Mouse (Mus musculus): ENCODE data around the gene Npb. TPM values are rescaled to one million over a fixed set of nuclear protein-coding genes. Genes with fewer than 3 reads are reported as not detected.
A peak's percentile ranks its signal among the peaks of the same experiment; 100 is the strongest.
"Not testable (repeated sequence)": the region's sequence is repeated elsewhere in the genome, so short reads cannot be mapped to it uniquely, and the experiment has no call there.

Npb gene
- polyA plus RNA-seq, 1 experiment from 2014 or later = not detected

DNA sequence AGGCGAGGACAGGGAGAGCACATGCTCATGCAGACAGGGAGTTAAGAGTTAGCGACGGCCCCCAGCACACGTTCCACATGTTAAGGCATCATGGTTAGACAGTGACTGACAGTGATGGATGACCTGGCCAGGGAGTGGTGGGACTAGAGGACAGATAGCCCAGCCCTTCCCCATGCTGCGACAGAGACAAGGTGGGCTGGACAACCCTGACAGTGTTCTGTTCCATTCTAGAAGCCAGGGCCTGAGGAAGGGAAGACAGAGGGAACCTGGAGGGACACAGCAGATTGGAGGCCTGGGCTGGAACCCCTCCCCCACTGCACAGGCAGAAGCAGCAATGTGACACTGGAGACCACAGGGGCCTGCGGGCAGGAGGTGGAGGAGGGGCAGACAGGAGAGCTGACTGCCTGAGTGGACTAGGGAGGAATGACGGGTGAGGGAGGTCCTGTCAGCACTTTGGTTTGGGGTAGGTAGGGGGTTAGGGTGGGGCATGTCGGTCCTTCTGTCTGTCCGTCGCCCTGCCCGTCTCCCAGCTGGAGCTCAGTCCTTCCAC lies 29.5 kb upstream of the Npb start:
- 88% methylated on average over 11 of the region's 11 CpGs for WGBS
- ATAC-seq = no peak
- H3K4me3 ChIP-seq (replicated peaks; ENCODE audit: low read length) = no peak overlapping the region
- H3K27me3 ChIP-seq (replicated peaks; ENCODE audit: control insufficient read depth, insufficient read depth, low read length) = no peaks in the 10 kb centered on the region
- peaks cover 15% of the 10 kb centered on the region; the same call in 1 of the 2 replicates for H3K36me3 ChIP-seq (ENCODE audit: control insufficient read depth, insufficient read depth)
- peaks cover 26% of the 10 kb centered on the region for H3K4me1 ChIP-seq (replicated peaks; ENCODE audit: control insufficient read depth, insufficient read depth, low read length)
- no peak overlapping the region for H3K9ac ChIP-seq (replicated peaks; ENCODE audit: low read depth, low read length)
- no peaks in the 10 kb centered on the region for H3K9me3 ChIP-seq (ENCODE audit: control insufficient read depth, low read length)
- H3K4me2 ChIP-seq (ENCODE audit: low read length) = no peak overlapping the region
- no peak overlapping the region for H3K27ac ChIP-seq (ENCODE audit: low read length)

DNA sequence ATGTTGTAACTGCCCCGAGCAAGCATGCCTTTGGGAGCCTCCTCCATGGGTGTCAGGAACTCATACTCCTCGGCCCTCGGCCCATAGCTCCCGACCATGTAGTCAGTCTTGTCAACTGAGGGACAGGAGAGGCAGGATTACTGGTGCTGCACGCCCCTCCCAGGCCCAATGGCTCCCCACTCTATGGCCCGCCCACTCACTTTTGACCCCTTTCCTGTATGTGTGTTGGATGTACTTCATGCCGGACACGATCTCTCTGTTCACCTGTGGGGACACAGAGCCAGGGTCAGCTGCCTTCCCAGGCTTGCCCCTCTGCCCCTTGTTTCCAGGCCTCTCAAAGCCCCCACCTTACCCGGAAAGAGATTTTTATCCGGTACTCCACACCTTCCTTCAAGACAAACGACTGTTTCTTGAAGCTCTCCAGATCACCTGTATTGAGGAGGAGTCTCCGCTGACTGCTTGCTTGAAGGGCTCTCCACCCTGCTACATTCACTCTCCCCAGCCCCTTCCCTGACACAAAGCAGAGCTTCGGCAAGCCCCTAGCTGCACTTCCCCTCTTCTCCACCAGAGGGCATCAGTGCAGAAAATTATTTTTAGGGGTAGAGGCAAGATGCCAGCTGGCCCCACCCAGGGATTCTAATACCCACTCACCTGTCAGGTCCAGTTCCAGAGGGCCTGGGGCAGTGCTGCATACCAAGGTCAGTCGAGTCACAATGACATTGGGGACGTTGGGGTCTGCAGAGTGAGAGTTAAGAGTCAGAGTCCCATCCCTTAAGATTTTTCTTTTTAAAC lies 28.8 kb upstream of the Npb start:
- WGBS = 63% methylated on average over 15 of the region's 15 CpGs
- ATAC-seq = no peak
- H3K9ac ChIP-seq (replicated peaks; ENCODE audit: low read depth, low read length) = peak overlapping the region; percentile 85

DNA sequence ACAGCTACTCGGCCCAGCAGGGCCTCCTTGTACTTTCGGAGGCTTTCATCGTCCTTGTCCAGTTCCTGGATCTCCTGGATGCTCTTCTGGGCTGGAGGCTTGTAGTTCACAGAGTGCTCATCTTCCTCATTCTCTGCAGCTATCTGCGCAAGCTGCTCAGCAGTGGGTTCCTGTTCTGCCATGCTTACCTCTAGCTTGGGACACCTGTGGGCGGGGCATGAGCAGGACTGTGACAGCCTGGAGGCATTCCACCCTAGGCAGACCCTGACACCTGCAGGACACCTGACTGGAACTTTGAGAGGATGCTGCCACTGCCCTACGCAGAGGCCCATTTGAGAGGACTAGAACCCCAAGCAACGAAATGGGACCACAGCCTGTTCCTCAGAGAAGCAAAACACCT lies 28.1 kb upstream of the Npb start:
- no peak for ATAC-seq
- peak overlapping the region; percentile 85 for H3K9ac ChIP-seq (replicated peaks; ENCODE audit: low read depth, low read length)

More for the DNA sequence above, 28.8 kb upstream of the Npb start:
- peak overlapping the region; percentile 88 for H3K27ac ChIP-seq (ENCODE audit: low read length)
- no peaks in the 10 kb centered on the region for H3K9me3 ChIP-seq (ENCODE audit: control insufficient read depth, low read length)
- H3K4me3 ChIP-seq (replicated peaks; ENCODE audit: low read length) = peak overlapping the region; percentile 89
- H3K27me3 ChIP-seq (replicated peaks; ENCODE audit: control insufficient read depth, insufficient read depth, low read length) = no peaks in the 10 kb centered on the region
- H3K36me3 ChIP-seq (ENCODE audit: control insufficient read depth, insufficient read depth) = peaks cover 15% of the 10 kb centered on the region; the same call in 1 of the 2 replicates
- peaks cover 18% of the 10 kb centered on the region for H3K4me1 ChIP-seq (replicated peaks; ENCODE audit: control insufficient read depth, insufficient read depth, low read length)
- peak overlapping the region; percentile 98 for H3K4me2 ChIP-seq (ENCODE audit: low read length)

DNA sequence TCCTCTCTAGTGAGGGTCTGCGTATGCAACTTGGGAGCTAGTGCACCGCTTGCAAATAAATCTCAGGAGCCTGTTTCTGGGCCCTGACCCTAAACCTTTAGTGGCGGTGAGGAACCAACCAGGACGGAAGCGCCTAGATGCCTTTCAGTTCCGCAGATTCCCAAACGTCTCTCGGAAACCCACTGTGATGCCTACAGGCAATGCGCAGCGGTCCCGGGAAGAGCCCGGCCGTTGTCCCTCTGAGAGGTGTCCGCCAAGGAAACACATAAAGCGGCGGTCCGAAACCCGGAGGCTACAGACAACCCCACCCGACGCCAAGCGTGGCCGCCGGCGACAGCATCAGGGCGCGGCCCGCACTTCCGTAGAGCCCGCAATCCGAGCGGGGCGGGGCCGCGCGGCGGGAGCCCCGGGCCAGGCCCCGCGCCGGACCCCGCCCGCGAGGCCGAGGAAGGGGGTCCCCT lies 27.4 kb upstream of the Npb start:
- Histone ChIP-seq H3K9me3 (ENCODE audit: control insufficient read depth, low read length) (no peaks in the 10 kb centered on the region), H3K4me1 (replicated peaks; ENCODE audit: control insufficient read depth, insufficient read depth, low read length) (peaks cover 18% of the 10 kb centered on the region), H3K27ac (ENCODE audit: low read length) (peak overlapping the region; percentile 88), H3K9ac (replicated peaks; ENCODE audit: low read depth, low read length) (peak overlapping the region; percentile 85), H3K4me2 (ENCODE audit: low read length) (peak overlapping the region; percentile 98), H3K36me3 (ENCODE audit: control insufficient read depth, insufficient read depth) (peaks cover 22% of the 10 kb centered on the region; the same call in 1 of the 2 replicates), H3K4me3 (replicated peaks; ENCODE audit: low read length) (peak overlapping the region; percentile 89), H3K27me3 (replicated peaks; ENCODE audit: control insufficient read depth, insufficient read depth, low read length) (no peaks in the 10 kb centered on the region)
- under 1% methylated on average over 42 of the region's 44 CpGs for WGBS
- ATAC-seq = peak; percentile 41

More for the DNA sequence above, 28.1 kb upstream of the Npb start:
- H3K36me3 ChIP-seq (ENCODE audit: control insufficient read depth, insufficient read depth) = peaks cover 18% of the 10 kb centered on the region; the same call in 1 of the 2 replicates
- H3K4me3 ChIP-seq (replicated peaks; ENCODE audit: low read length) = peak overlapping the region; percentile 89
- peaks cover 18% of the 10 kb centered on the region for H3K4me1 ChIP-seq (replicated peaks; ENCODE audit: control insufficient read depth, insufficient read depth, low read length)
- H3K27ac ChIP-seq (ENCODE audit: low read length) = peak overlapping the region; percentile 88
- no peaks in the 10 kb centered on the region for H3K27me3 ChIP-seq (replicated peaks; ENCODE audit: control insufficient read depth, insufficient read depth, low read length)
- no peaks in the 10 kb centered on the region for H3K9me3 ChIP-seq (ENCODE audit: control insufficient read depth, low read length)
- H3K4me2 ChIP-seq (ENCODE audit: low read length) = peak overlapping the region; percentile 98
- WGBS = 63% methylated on average over 7 of the region's 7 CpGs

DNA sequence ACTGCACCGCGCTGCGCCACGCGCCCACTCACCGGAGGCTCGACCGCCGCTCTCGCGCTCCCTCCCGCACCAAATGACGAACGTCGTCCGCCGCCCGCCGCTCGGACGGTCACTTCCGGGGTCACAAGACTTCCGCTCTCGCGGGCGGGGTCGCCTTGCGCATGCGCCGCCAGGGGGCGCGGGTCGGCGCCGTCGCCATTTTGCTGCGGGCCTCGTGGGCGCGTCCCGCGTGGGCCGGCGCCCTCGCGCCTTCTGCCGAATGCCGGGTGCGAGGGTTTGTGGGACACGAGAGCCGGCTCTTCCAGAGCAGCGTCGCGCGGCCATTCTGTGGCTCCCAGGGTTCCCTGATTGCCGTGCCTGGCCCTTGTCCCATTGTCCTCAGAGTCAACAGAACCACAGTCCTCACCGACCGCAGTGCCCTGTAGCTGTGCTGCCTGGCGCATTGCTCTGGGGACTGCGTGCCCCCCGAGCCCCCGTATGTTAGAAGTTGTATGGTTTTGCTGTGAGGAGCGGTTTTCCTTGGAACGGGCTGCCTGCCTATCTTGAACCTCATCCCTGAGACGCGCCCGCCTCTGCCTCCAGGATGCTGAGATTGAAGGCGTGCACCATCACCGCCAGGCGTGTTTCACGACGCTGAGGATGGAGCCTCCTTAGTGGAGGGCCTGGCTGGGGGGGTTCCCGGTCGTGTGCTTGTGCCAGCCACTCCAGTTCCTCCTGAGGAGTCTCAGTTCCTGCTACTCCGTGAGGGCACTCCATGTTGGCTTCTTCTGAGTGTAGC lies 26.6 kb upstream of the Npb start, which contains the start of gene Arhgdia:
Gene Arhgdia, minus strand, starts transcription at position 135 of the 778 bp plus-strand sequence.
- 4% methylated on average over 64 of the region's 75 CpGs for WGBS
- peak within 1 kb of the TSS; percentile 85 for H3K9ac ChIP-seq (replicated peaks; ENCODE audit: low read depth, low read length)
- peaks cover 24% of the 10 kb centered on the region; the same call in 1 of the 2 replicates for H3K36me3 ChIP-seq (ENCODE audit: control insufficient read depth, insufficient read depth)
- H3K9me3 ChIP-seq (ENCODE audit: control insufficient read depth, low read length) = no peaks in the 10 kb centered on the region
- peaks cover 18% of the 10 kb centered on the region for H3K4me1 ChIP-seq (replicated peaks; ENCODE audit: control insufficient read depth, insufficient read depth, low read length)
- H3K27me3 ChIP-seq (replicated peaks; ENCODE audit: control insufficient read depth, insufficient read depth, low read length) = no peaks in the 10 kb centered on the region
- H3K4me3 ChIP-seq (replicated peaks; ENCODE audit: low read length) = peak within 1 kb of the TSS; percentile 89
- peak within 1 kb of the TSS; percentile 98 for H3K4me2 ChIP-seq (ENCODE audit: low read length)
- peak within 1 kb of the TSS; percentile 88 for H3K27ac ChIP-seq (ENCODE audit: low read length)
- peak; percentile 70 for ATAC-seq

DNA sequence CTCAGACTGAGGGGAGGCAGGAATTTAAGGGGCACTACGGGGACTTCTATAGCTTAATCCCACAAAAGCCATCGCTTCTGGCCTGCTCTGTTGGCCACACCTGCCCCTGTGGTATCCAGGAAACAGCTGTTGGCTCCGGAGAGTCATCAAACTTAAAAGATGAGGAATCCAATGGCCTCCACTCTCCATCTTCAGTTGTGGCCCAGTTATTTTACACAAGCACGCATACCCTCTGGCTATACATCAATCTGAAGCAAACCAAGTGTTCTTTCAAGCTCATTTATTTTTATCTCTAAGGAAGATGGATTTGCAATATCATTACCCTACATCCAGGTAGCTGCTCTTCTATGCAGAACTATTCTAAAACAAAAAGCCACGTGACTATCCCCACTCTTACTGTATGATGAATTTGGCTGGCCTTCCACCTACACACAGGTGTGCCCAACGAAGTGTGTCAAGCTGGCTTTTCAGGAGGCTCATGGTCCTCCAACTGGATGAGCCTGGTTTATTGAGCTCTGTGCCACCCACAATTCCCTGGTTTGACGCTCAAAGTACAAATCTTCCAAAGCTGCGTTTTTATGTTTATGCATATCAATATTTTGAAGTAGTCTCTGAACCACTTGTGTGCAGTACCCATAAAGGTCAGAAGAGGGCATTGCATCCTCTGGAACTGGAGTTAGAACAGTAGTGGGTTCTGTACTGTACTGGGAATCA lies 25.9 kb upstream of the Npb start:
- H3K36me3 ChIP-seq (ENCODE audit: control insufficient read depth, insufficient read depth) = peaks cover 28% of the 10 kb centered on the region; the same call in 1 of the 2 replicates
- 75% methylated on average over 8 of the region's 8 CpGs for WGBS

DNA sequence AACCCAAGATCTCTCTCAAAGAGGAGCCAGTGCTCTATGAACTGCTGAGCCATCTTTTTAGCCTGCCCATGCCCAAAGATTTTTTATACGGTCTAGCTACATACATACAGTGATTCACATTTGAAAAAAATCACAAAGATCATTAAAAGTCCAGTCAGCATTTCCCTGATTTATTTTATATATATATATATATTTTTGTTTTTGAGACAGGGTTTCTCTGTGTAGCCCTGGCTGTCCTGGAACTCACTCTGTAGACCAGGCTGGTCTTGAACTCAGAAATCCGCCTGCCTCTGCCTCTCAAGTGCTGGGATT lies 25.3 kb upstream of the Npb start:
- H3K36me3 ChIP-seq (ENCODE audit: control insufficient read depth, insufficient read depth) = peaks cover 27% of the 10 kb centered on the region; the same call in 1 of the 2 replicates
- not testable (repeated sequence) for H3K27ac ChIP-seq (ENCODE audit: low read length); H3K9me3 ChIP-seq (ENCODE audit: control insufficient read depth, low read length); H3K4me3 ChIP-seq (replicated peaks; ENCODE audit: low read length); H3K4me2 ChIP-seq (ENCODE audit: low read length); H3K27me3 ChIP-seq (replicated peaks; ENCODE audit: control insufficient read depth, insufficient read depth, low read length); ATAC-seq; H3K9ac ChIP-seq (replicated peaks; ENCODE audit: low read depth, low read length)
- H3K4me1 ChIP-seq (replicated peaks; ENCODE audit: control insufficient read depth, insufficient read depth, low read length) = peaks cover 18% of the 10 kb centered on the region
- WGBS = 98% methylated on average over 2 of the region's 2 CpGs

More for the DNA sequence above, 25.9 kb upstream of the Npb start:
- Histone ChIP-seq H3K4me2 (ENCODE audit: low read length) (peak overlapping the region; percentile 56), H3K9ac (replicated peaks; ENCODE audit: low read depth, low read length) (peak overlapping the region; percentile 85), H3K4me3 (replicated peaks; ENCODE audit: low read length) (peak overlapping the region; percentile 89), H3K9me3 (ENCODE audit: control insufficient read depth, low read length) (no peaks in the 10 kb centered on the region), H3K27ac (ENCODE audit: low read length) (peak overlapping the region; percentile 88), H3K27me3 (replicated peaks; ENCODE audit: control insufficient read depth, insufficient read depth, low read length) (no peaks in the 10 kb centered on the region), H3K4me1 (replicated peaks; ENCODE audit: control insufficient read depth, insufficient read depth, low read length) (peaks cover 18% of the 10 kb centered on the region)
- ATAC-seq = no peak

DNA sequence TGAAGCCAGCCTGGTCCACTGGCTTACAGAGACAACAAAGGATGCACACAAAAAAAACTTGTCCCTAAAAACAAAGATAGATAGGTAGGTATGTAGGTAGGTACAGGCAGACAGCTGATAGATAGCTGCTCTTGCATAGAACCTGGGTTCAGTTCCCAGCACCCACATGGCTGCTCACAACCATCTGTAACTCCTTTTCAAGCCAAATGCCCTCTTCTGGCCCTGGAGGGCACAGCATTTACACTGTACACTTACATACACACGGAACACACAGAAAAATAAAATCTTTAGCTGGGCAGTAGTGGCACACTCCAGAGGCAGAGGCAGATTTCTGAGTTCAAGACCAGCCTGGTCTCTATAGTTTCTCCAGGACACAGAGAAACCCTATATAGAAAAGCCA lies 24.3 kb upstream of the Npb start:
- Histone ChIP-seq H3K4me2 (ENCODE audit: low read length) (no peak overlapping the region), H3K4me3 (replicated peaks; ENCODE audit: low read length) (no peak overlapping the region), H3K9me3 (ENCODE audit: control insufficient read depth, low read length) (no peaks in the 10 kb centered on the region), H3K27ac (ENCODE audit: low read length) (no peak overlapping the region), H3K4me1 (replicated peaks; ENCODE audit: control insufficient read depth, insufficient read depth, low read length) (peaks cover 18% of the 10 kb centered on the region), H3K9ac (replicated peaks; ENCODE audit: low read depth, low read length) (no peak overlapping the region), H3K36me3 (ENCODE audit: control insufficient read depth, insufficient read depth) (peaks cover 27% of the 10 kb centered on the region; the same call in 1 of the 2 replicates), H3K27me3 (replicated peaks; ENCODE audit: control insufficient read depth, insufficient read depth, low read length) (no peaks in the 10 kb centered on the region)
- no peak for ATAC-seq
- 89% methylated on average over 1 of the region's 1 CpGs for WGBS
